Mouse (Mus musculus) megakaryocyte, embryonic 14.5 days (primary cell): ENCODE measurements at regions not wholly inside any gene's neighbourhood (a gene's known extent, or its start where the extent isn't known, plus 50 kb on each side); places are given as distances from the start of the nearest gene placed in this dataset.

Experiments used
- FLI1 ChIP-seq: IDR thresholded peaks from 2 replicates; pipeline ENCODE4 v1.6.1; 2012; ENCODE audit warnings: low read length, inconsistent platforms, mixed read lengths
- GATA1 ChIP-seq: IDR thresholded peaks from 3 replicates; pipeline ENCODE4 v1.6.1; 2012; ENCODE audit warnings: mixed read lengths, low read length, inconsistent platforms, borderline replicate concordance

GRCm38 (mm10) chr3:130839924-130840440 lies 109.8 kb upstream of the Rpl34 start:
- TF ChIP-seq GATA1 (no peak), FLI1 (no peak)
